Mouse (Mus musculus): Measurements from ENCODE around the gene Gadd45b.

- TF ChIP-seq POLR2A (IDR thresholded peaks at IDR 0.05; ENCODE audit: borderline replicate concordance, insufficient read depth, low read length) (no peak), CTCF (IDR thresholded peaks at IDR 0.05; ENCODE audit: borderline replicate concordance, insufficient read depth, low read depth, low read length) (no peak)
Observed at GRCm38 (mm10) chr10:80931695-80932094, 1.8 kb downstream of the Gadd45b start.

Measured in cerebellum, adult 2 months (tissue).